Mouse (Mus musculus) MEL (cell line): ENCODE data around the gene Fdx1.

Source experiments
- CHD1 ChIP-seq: IDR thresholded peaks from 2 replicates; pipeline ENCODE4 v1.6.1; 2012; ENCODE audit warnings: low read depth, mild to moderate bottlenecking, inconsistent platforms, low read length, improper control_type of control experiment
- CTCF ChIP-seq, 3 experiments: IDR thresholded peaks in 2 of 3; conservative IDR thresholded peaks in 1 of 3; 2 replicates each; pipeline ENCODE4 v1.5.1; 2011 to 2012; ENCODE audit warnings: low read length in 3 of 3, low read depth in 2 of 3, mild to moderate bottlenecking in 2 of 3, improper control_type of control experiment in 1 of 3, inconsistent platforms in 1 of 3, mixed read lengths in 1 of 3, moderate library complexity in 1 of 3; ENCODE audit not compliant: control insufficient read depth in 1 of 3, insufficient read depth in 1 of 3, poor library complexity in 1 of 3, severe bottlenecking in 1 of 3
- ELF1 ChIP-seq: IDR thresholded peaks from 2 replicates; pipeline ENCODE4 v1.6.1; 2014; ENCODE audit warnings: low read depth, mild to moderate bottlenecking, inconsistent platforms, low read length, improper control_type of control experiment, moderate library complexity
- GABPA ChIP-seq: IDR thresholded peaks from 2 replicates; pipeline ENCODE4 v1.6.1; 2012; ENCODE audit warnings: low read depth, mild to moderate bottlenecking, inconsistent platforms, low read length, improper control_type of control experiment, moderate library complexity
- KAT2A ChIP-seq: conservative IDR thresholded peaks from 2 replicates; pipeline ENCODE4 v1.6.1; 2012; ENCODE audit warnings: low read depth, low read length, improper control_type of control experiment, inconsistent platforms
- MAFK ChIP-seq: IDR thresholded peaks from 2 replicates; pipeline ENCODE4 v1.6.1; 2011; ENCODE audit warnings: low read depth, mild to moderate bottlenecking, low read length, improper control_type of control experiment, borderline replicate concordance
- MAX ChIP-seq: IDR thresholded peaks from 2 replicates; pipeline ENCODE4 v1.6.1; 2011; ENCODE audit warnings: low read length, improper control_type of control experiment
- MAZ ChIP-seq: IDR thresholded peaks from 2 replicates; pipeline ENCODE4 v1.6.1; 2012; ENCODE audit warnings: low read depth, mild to moderate bottlenecking, inconsistent platforms, low read length, improper control_type of control experiment
- POLR2A ChIP-seq, 2 experiments: IDR thresholded peaks; 2 replicates each; pipeline ENCODE4 v1.6.1; 2011 to 2012; ENCODE audit warnings: low read length in 2 of 2, mild to moderate bottlenecking in 2 of 2, control low read depth in 1 of 2, improper control_type of control experiment in 1 of 2, low read depth in 1 of 2, moderate library complexity in 1 of 2; ENCODE audit not compliant: control insufficient read depth in 1 of 2, insufficient read depth in 1 of 2, poor library complexity in 1 of 2
- RCOR1 ChIP-seq: IDR thresholded peaks from 2 replicates; pipeline ENCODE4 v1.6.1; 2012; ENCODE audit warnings: low read depth, mild to moderate bottlenecking, inconsistent platforms, low read length, improper control_type of control experiment
- TBP ChIP-seq: IDR thresholded peaks from 2 replicates; pipeline ENCODE4 v1.8.0; 2011; ENCODE audit warnings: low read depth, low read length, improper control_type of control experiment
- ZC3H11A ChIP-seq: IDR thresholded peaks from 2 replicates; pipeline ENCODE4 v1.6.1; 2012; ENCODE audit warnings: low read depth, mild to moderate bottlenecking, inconsistent platforms, low read length, improper control_type of control experiment

DNA sequence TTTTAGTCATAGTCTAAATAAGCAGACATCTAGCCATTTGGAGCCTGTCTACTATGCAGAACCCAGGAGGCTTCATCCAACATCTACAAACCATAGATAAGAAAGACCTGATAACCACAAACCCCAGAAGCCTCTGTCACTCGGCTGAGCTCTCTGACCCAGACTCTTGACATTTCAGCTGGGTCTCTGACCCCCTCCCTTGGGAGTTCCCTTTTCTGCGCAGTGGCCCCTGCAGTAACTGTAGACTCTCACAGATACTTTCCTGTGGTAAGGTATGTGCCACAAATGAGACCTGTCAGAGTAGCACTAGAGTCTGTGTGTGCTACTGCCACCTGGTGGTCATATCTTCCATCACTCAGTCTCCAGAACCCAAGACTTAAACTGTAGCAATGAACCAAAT is 54.5 kb downstream of the Fdx1 start:
- TF ChIP-seq POLR2A (IDR thresholded peaks at IDR 0.05; ENCODE audit: control insufficient read depth in 1 of 2, insufficient read depth in 1 of 2, low read depth in 1 of 2, low read length in 2 of 2, poor library complexity in 1 of 2) (no peak), RCOR1 (no peak), MAFK (no peak), MAX (no peak), MAZ (no peak), ELF1 (0 out of 2 replicates have a peak, but pooled peaks have one; percentile 21), CHD1 (no peak), CTCF (IDR thresholded peaks at IDR 0.05 in 2 of 3, conservative IDR thresholded peaks at IDR 0.05 in 1 of 3; ENCODE audit: control insufficient read depth in 1 of 3, insufficient read depth in 1 of 3, low read depth in 2 of 3, low read length in 3 of 3, poor library complexity in 1 of 3, severe bottlenecking in 1 of 3) (peak; percentile 64 to 82 (median 72)), GABPA (no peak), KAT2A (no peak), ZC3H11A (peak; percentile 59), TBP (no peak)
